Mouse (Mus musculus) mouse embryonic stem cell (cell line): ENCODE results near the gene Fkbp4.

Experiments used
- in situ Hi-C, 2 experiments: fragments of 300-500 bp; cut with MboI; formaldehyde crosslinking; loops; 1 replicate in 1 of 2; 3 replicates in 1 of 2; pipeline ENCODE4 v1.14.3; 2019 to 2020; ENCODE audit warnings: low sequenced_read_pairs in 2 of 2, low pct_unique_long_range_greater_than_20kb in 1 of 2, mixed read lengths in 1 of 2; ENCODE audit not compliant: unreplicated experiment in 1 of 2

Gene Fkbp4

DNA sequence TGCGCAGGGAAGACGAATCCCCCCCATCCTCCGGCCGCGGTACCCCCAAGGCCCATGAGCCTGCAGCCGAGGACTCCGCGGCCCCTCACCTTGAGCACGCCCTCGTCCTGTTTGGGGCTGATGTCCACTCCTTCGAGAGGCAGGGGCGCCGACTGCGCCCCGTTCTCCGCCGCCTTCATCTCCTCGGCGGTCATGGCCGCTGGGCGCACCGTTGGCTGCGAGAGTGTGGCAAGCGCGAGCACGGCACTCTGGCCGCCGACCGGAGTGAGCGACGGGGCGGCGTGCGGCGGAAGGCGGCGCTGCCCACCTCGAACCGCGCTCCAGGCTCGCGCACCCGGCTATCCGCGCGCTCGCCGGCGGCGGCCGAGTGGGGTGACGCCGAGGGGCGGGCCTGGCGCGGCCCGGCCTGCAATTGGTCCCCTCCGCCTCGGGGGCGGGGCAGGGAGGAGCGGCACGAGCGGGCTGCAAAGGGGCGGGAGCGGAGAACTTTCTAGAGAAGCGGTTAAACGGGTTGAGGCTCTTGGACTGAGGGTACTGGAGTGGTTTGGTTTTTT, at the start of gene Fkbp4:
Gene Fkbp4, minus strand, starts transcription at position 361 of the 554 bp plus-strand sequence.
- in situ Hi-C loops, result no loop called here

DNA sequence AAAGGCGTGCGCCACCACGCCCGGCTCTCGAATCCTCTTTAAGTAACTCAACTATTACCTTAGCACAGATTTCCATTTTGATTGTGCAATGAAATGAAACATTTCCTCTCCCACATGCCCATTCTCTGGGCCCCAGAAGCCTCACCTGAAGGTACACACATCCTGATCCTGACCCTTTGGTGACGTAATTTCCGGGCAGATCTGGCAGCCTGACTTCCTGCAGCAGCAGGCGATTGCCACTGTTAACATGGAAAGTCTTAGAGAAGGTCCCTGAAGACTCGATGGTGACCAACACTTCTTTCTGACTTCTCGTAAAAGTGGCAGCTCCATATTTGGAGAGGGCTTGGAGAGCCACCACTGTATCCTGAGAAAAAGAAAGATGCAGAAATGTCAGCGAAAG, 49.3 kb upstream of the Fkbp4 start:
- in situ Hi-C loops, result loop anchor here in 1 of 2 experiments (10.0 kb wide), 1 partner anchor 87 kb away; no protein-coding TSS in a partner anchor

DNA sequence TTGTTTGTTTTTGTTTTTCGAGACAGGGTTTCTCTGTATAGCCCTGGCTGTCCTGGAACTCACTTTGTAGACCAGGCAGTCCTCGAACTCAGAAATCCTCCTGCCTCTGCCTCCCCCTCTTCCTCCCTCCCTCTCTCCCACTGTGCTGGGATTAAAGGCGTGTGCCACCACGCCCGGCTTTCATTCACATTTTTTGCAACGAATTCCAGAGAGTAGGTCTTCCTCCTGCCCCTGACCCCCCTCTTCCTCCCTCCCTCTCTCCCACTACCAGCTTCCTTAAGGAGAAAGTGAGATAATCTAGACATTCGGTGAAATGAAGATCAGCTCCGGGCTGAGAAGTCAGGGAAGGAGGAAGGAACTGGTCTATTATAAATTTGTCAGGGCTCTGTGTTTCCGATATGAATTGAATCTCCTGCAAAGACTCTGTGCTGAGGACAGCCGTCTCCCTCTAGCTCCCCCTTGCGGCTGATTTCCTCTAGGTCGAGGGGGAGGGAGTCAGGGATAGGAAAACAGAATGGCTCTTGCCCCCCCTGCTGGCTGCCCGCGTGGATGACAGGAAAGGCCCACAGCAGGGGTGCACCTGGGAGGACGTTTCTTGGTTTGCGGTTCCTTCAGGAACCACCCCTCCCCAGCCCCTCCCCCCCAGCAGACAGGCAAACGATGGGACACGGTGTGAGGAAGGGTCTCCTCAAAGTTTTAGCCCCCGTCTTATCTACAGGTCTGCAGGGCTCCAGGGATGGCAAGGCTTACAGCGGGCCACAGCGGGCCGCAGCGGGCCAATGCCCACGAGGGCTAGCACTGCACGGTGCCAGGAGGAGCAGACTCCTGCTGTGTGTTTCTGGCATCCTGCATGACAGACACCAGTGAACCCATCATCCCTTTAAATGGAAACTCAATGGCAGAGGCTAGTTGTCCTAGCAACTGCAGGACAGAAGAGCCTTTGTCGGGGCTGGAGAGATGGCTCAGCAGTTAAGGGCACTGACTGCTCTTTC, 41.3 kb upstream of the Fkbp4 start:
- in situ Hi-C loops, result loop anchor here (5.0 to 10.0 kb wide), 2 partner anchors 52 to 95 kb away; no protein-coding TSS in a partner anchor

DNA sequence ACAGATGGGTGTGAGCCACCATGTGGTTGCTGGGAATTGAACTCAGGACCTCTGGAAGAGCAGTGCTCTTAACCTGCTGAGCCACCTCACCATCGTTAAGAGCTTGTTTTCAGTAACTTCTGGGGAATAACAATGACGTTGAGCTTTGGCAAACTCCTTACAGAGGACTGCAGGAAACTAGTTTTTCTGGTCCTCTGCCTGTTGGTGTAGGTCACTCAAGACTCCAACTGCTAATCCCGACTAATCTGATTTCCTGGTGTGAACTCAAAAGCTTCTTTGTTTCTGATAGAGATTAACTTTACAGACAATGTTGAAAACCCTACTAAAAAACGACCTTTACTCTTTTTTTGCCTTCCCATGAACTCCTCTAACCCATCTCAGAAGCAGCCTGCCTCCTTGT, 39.0 kb upstream of the Fkbp4 start:
- in situ Hi-C loops, result loop anchor here in 1 of 2 experiments (5.0 kb wide), 1 partner anchor 50 kb away; no protein-coding TSS in a partner anchor

DNA sequence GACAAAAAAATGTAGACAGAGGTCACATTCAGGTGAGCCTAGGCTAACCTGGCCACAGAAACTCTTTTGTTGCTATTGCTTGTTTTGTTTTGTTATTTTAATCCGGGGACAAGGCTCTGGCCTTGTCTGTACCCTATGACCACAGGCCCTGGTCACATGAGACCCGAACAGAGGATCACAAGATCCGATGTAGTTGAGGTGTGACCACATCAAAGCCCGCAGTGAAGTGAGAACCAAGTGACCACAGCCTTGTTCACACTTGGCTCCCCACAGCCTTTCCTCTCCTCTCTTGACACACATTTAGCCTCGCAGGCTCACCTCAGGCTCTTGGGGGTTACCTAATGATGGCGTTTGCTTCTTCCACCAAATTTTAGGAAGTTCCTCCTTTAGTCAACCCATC, 35.6 kb upstream of the Fkbp4 start:
- in situ Hi-C loops, result no loop called here

DNA sequence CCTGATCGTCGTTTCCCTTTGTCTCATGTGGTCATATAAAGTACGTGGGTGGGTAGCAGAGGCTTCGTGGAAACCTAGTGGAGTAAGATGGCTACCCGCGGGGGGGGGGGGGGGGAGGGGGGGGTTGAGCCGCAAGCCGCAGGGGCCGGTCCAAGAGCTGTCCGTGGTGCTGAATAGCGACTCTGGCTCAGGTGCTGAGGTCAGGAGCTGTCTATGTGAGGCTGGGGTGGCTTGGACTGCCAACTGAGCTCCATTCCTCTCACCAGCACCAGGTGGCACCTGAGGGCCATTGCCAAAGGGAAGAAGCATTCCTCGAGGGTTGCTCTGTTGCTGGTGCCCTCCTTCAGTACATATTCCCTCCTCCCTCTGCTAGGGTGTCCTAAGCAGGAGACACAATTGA, 31.0 kb upstream of the Fkbp4 start:
- in situ Hi-C loops, result no loop called here

DNA sequence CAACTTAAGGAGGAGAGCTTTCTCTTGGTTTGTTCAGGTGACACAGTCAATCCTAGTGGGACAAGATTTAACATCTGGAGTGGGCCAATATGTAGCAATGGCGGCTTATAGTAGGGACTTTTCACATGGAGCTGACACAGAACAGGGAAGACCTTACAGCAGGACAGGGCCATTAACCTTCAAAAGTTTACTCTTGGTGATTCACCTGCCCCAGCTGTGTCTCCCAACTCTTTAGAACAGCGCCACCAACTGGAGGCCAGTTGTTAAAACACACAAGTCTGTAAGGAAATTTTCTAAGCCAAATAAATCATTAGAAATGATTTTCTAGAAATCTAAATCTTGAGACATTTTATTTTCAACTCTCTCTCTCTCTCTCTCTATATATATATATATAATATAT, 28.8 kb upstream of the Fkbp4 start:
- in situ Hi-C loops, result no loop called here

DNA sequence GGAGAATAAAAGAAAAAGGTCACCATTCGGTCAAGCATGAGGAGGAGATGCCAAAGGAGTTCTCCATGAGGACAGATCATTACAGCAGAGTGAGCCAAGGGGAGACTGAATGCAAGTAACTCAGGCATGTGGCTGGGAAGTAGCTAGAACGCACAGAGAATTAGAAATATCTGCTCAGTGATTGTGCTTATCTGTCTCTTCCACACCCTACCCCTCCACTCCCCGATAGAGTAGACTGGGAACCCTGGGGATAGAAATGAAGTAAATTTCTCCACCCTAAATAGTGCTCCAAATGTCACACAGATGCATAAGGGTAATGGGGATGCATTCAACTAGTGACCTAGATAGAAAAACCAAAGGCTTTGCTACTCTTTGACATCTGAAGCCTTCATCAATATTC, 28.1 kb upstream of the Fkbp4 start:
- in situ Hi-C loops, result no loop called here

DNA sequence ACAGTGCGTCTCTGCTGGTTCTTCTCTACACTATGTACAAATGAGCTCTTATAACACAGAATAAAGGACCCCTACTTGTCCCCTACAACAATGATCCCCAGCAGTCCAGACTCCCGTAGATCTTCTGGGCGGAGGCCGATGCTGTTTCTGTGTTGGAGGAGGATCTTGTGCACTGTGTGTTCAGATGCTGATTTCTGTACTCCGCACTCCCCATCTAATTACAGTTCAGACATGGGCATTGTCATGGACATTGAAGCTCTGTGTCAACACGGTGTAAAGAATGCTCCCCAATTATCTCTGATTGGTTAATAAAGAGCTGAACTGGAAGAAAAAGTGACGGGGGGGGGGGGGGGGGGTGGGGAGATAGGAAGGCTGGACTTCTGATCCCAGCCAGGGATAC, 27.6 kb upstream of the Fkbp4 start:
- in situ Hi-C loops, result no loop called here

DNA sequence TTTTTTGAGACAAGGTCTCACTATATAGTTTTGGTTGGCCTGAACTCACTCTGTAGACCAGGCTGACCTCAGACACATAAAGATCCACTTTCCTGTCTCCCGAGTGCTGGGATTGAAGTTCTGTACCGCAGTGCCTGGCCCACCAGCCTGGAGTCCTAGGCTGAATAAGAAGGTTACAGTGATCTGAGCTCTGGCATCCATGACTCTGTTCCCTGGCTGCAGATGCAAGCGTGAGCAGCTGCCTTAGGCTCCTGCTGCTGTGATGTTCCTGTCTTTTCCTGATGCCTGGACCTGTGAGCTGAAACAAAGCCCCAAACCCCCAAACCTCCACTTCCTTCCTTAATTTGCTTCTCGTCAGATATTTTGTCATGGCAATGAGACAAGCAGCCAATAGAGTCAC, 26.5 kb upstream of the Fkbp4 start:
- in situ Hi-C loops, result no loop called here

DNA sequence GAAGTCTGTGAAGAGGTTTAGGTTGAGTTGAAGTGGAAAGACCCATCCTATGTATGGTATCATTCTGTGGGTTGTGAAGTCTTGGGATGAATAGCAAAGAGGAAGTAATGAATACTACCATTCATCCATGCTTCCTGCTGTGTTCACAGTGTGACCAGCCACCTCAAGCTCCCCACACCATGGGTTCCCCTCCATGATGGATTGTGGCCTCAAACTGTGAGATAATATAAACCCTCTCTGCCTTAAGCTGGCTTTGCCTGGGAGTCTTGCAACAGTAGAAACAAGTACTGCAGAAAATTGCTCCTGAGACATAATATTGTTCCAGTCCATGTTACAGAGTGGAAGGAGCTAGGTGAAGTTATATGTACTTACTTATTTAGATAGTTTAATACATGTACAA, 23.1 kb upstream of the Fkbp4 start:
- in situ Hi-C loops, result no loop called here

DNA sequence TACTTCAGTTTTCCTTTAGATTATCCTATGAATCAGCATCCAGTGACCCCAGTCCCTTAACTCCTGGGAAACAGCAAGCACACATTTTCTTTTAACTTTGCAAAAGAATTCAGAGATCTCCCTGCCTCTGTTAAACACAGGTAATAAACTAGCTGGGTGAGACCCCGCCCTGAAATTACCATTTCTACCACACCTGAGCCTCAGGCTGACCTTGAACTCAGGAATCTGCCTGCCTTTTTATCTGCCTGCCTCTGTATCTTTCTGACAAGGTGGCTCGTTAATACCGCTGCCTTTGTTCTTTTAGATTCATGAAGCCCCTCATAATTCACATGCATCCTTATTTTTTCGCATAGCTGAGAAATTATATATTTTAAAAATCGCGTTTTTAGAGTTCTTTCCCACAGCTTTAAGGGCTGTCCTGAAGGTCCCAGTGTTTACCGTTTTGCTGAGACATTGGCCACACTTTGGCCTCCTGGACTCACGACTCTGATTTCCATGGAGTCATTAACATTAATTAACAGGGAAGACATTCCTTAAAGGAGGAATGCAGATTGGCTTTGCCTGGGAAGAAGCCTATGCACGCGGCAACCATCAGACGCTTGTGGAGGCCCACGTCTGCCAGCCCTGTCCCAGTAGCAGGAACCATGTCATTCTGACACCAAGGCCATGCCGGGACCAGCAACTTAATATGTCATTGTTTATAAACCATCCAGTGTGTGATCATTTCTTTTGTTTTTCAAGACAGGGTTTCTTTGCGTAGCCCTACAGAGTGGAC, 22.4 kb upstream of the Fkbp4 start:
- in situ Hi-C loops, result no loop called here

DNA sequence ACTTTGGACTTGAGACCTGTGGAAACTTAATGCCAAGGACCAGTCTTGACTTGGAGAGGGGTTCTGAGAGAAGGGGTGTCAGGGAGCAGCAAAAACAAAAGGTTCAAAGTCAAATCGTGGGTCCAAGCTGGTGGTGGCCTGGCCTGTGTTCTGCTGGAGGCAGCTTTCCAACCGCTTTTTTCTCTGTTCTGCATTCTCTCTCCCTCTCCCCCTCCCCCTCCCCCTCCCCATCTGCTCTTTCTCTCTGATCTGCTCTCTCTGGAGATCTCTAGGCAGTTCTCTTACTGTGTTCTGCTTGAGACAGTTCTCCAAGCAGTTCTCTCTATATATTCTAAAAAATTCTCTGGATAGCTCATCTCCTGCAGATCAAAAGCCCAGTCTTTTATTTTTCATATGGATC, 21.8 kb upstream of the Fkbp4 start:
- in situ Hi-C loops, result no loop called here

DNA sequence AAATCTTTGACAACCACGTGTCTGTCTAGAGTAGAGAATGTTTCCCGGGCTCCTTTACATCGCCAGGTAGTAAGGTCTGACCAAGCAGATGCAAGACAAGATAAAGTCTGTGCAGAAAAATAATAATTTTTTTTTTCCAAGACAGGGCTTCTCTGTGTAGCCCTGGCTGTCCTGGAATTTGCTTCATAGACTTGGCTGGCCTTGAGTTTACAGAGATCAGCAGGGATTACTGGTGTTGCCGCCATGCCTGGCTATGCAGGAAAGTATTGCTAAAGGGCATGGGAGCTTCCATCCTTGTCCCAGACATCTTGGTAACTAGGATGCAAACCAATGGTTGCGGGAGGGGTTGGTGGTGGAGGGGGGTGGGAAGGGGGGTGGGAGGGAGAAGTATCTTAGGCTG, 18.7 kb upstream of the Fkbp4 start:
- in situ Hi-C loops, result no loop called here

DNA sequence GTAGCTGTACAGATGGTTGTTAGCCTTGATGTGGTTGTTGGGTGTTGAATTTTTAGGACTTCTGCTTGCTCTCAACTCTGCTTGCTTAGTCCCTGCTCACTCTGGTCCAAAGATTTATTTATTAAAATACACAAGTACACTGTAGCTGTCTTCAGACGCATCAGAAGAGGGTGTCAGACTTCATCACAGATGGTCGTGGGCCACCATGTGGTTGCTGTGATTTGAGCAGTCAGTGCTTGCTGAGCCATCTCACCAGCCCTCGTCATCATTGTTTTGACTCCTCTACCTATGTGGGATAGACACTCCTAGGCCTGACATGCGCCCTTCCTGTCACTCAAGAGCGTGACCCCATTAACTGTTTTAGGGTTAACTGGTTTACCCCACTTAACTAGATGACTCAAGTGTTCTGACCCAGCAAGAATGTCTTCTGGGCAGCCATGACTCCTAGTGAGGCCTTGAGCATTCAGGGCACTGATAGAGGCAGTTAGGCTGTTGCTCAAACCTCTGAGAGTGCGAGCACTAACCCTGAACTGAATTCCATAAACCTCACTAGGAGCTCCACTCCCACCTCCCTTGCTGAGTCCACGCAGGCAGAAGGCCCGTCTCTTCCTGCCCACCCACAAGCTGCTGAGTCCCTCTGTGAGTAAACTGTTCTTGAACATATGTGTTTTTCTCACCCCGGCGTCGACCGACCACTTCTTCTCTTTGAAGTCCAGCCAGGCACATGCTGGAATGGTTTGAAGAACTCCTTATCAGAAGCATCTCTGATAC, 17.5 kb upstream of the Fkbp4 start:
- in situ Hi-C loops, result no loop called here

DNA sequence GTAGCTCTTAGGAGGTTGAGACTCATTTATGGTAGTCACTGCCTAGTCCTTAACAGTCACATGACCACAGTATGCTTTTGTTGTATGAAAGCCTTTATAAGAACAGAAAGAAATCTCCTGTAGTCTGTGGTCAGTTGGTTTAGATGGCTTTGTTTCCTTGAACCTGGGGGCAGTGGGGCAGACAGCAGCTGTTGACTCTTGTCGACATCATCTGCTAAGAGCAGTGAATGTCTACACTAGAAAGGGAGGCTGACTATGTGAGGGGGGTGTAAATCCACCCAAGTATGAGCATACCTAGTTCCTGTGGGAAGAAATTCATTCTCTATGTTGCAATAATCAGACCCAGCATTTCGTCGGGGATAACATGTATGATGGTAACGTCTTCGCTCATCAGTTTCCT, 8.6 kb upstream of the Fkbp4 start:
- in situ Hi-C loops, result no loop called here

DNA sequence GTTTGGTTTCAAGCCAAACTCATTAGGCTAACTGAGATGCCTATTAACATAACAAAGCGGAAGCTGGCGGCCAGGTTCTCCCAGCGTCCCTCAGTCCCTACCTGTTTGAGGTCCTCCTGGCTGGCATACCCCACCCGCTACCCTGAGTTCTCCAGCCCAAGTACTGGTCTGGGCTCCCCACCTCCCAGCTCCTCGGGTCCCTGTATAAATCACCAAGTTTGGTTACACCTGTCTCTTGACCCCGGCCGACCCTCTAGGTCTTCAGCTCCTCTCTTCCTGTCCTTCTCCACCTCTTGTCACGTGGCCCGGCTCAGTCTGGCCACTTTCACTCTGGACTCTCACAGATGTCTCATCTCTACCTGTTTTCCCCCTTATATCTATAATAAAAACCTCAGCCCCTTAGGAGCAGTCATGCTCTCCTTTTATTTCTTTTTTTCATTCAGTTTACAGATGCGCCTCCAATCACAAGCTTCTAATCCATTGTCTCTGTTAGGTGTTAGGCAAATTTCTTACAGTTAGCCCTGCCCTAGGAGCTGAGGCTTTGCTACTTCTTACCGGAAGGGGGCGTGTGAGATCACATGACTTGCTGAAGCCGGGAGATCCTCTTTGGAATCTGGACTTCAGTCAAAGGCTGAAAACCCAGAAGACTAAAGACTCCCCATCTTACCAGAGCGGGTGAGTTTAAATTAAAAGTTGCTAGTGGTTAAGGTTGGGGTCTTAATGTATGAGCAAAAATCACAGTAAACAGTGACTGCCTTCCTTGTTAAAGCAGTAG, 7.5 kb upstream of the Fkbp4 start:
- in situ Hi-C loops, result no loop called here

DNA sequence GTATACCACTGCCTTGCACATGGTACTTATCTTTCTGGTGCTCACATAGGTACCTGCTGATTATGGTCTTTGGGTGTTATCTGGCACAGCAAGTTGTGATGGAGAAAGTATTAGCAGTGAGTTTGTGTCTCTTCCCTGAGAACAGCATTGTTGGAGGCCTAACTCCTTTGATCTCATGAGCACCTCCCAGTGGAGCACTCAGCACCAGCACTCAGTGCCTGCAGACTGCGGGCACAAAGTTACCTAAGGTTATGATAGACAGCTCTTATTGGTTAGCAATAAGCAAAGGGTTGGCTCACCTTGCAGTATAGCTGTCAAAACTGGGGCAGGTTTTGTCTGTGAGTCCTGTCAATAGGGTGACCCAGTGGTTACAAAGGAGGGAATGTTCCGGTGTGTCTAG, 1.8 kb upstream of the Fkbp4 start:
- in situ Hi-C loops, result no loop called here
